Mouse (Mus musculus) heart, embryonic 13.5 days (tissue): Measurements from ENCODE around the gene Cep170. TPM values are rescaled to one million over a fixed set of nuclear protein-coding genes. Genes with fewer than 3 reads are reported as not detected.
A peak's percentile ranks its signal among the peaks of the same experiment; 100 is the strongest.

Experiments
- ATAC-seq: fragments of 200-750 bp; cut with Nextera tagmentation; 2 replicates; pipeline ENCODE4 v1.8.0; 2017; ENCODE audit warnings: moderate TSS enrichment; ENCODE audit not compliant: insufficient number of reproducible peaks, low FRiP score, low TSS enrichment; ENCODE audit errors: extremely low read depth
- H3K27ac ChIP-seq: fragments of 300-500 bp; sonication (generic); replicated peaks from 2 replicates; pipeline ENCODE4 v1.5.1; 2015; ENCODE audit warnings: moderate library complexity, mild to moderate bottlenecking, inconsistent platforms
- H3K27me3 ChIP-seq: fragments of 300-500 bp; sonication (generic); replicated peaks from 2 replicates; pipeline ENCODE4 v1.6.1; 2015; ENCODE audit warnings: mild to moderate bottlenecking, inconsistent platforms
- H3K36me3 ChIP-seq: fragments of 300-500 bp; sonication (generic); 2 replicates; pipeline ENCODE4 v1.6.1; 2015; ENCODE audit warnings: mild to moderate bottlenecking, inconsistent platforms
- H3K4me1 ChIP-seq: fragments of 300-500 bp; sonication (generic); 2 replicates; pipeline ENCODE4 v1.6.1; 2015; ENCODE audit warnings: inconsistent platforms
- H3K4me2 ChIP-seq: fragments of 300-500 bp; sonication (generic); 2 replicates; pipeline ENCODE4 v1.6.1; 2015; ENCODE audit warnings: inconsistent platforms, mild to moderate bottlenecking, moderate library complexity
- H3K4me3 ChIP-seq: fragments of 300-500 bp; sonication (generic); 2 replicates; pipeline ENCODE4 v1.5.1; 2015; ENCODE audit warnings: moderate library complexity, mild to moderate bottlenecking, inconsistent platforms
- H3K9ac ChIP-seq: fragments of 300-500 bp; sonication (generic); 2 replicates; pipeline ENCODE4 v1.6.1; 2015; ENCODE audit warnings: inconsistent platforms, mild to moderate bottlenecking, moderate library complexity
- H3K9me3 ChIP-seq: fragments of 300-500 bp; sonication (generic); 2 replicates; pipeline ENCODE4 v1.6.1; 2016; ENCODE audit warnings: inconsistent platforms
- WGBS: fragments of 180-500 bp; shearing (Covaris S2); methylation state at CpG from one replicate; pipeline ENCODE4 v1.1.7; 2015; ENCODE audit warnings: mixed read lengths; 5-methylcytosine and 5-hydroxymethylcytosine counted together
- polyA plus RNA-seq: library from polyadenylated mRNA; unstranded; fragments of >200 nt; fragmentation: Nextera tagmentation; extraction: Ambion mirVana; gene quantifications from 2 replicates; pipeline ENCODE4 v1.2.1, GENCODE M21; 2015

The Cep170 gene
- polyA plus RNA-seq, 1 experiment from 2014 or later = 19.8 TPM

GRCm38 (mm10) chr1:176810161-176810560 is 3.7 kb downstream of the Cep170 start:
- no peak overlapping the region for H3K9ac ChIP-seq
- H3K36me3 ChIP-seq = no peaks in the 10 kb centered on the region
- H3K9me3 ChIP-seq = no peaks in the 10 kb centered on the region
- no peak for ATAC-seq
- peaks cover 42% of the 10 kb centered on the region for H3K4me1 ChIP-seq
- no peak overlapping the region for H3K4me3 ChIP-seq
- H3K27ac ChIP-seq = no peak overlapping the region
- H3K4me2 ChIP-seq = no peak overlapping the region
- no peaks in the 10 kb centered on the region for H3K27me3 ChIP-seq

GRCm38 (mm10) chr1:176800728-176801365 is 13.0 kb downstream of the Cep170 start:
- 3% methylated on average over 2 of the region's 2 CpGs for WGBS
- ATAC-seq = no peak
- Histone ChIP-seq H3K4me1 (peaks cover 27% of the 10 kb centered on the region), H3K9ac (no peak overlapping the region), H3K4me2 (no peak overlapping the region), H3K4me3 (no peak overlapping the region), H3K9me3 (no peaks in the 10 kb centered on the region), H3K27me3 (no peaks in the 10 kb centered on the region), H3K36me3 (peaks cover 6% of the 10 kb centered on the region; the same call in 1 of the 2 replicates), H3K27ac (no peak overlapping the region)

- no peaks in the 10 kb centered on the region for H3K9me3 ChIP-seq
- no peak for ATAC-seq
- no peak overlapping the region for H3K4me3 ChIP-seq
- H3K27ac ChIP-seq = no peak overlapping the region
- H3K4me1 ChIP-seq = peaks cover 34% of the 10 kb centered on the region
- H3K9ac ChIP-seq = no peak overlapping the region
- H3K27me3 ChIP-seq = no peaks in the 10 kb centered on the region
- H3K36me3 ChIP-seq = peaks cover 6% of the 10 kb centered on the region; the same call in 1 of the 2 replicates
- no peak overlapping the region for H3K4me2 ChIP-seq
These were observed 15.2 kb downstream of the Cep170 start for GRCm38 (mm10) chr1:176798673-176799072.

GRCm38 (mm10) chr1:176792175-176792574 is 21.7 kb downstream of the Cep170 start:
- Histone ChIP-seq H3K27ac (no peak overlapping the region), H3K36me3 (peaks cover 43% of the 10 kb centered on the region), H3K9ac (no peak overlapping the region), H3K4me3 (no peak overlapping the region), H3K9me3 (no peaks in the 10 kb centered on the region), H3K4me1 (peaks cover 9% of the 10 kb centered on the region), H3K27me3 (no peaks in the 10 kb centered on the region), H3K4me2 (no peak overlapping the region)
- 88% methylated on average over 1 of the region's 1 CpGs for WGBS
- no peak for ATAC-seq

- no peak for ATAC-seq
- no peak overlapping the region for H3K27ac ChIP-seq
- peaks cover under 1% of the 10 kb centered on the region; the same call in 1 of the 2 replicates for H3K4me1 ChIP-seq
- H3K4me3 ChIP-seq = no peak overlapping the region
- no peaks in the 10 kb centered on the region for H3K9me3 ChIP-seq
- no peak overlapping the region for H3K9ac ChIP-seq
- no peak overlapping the region for H3K4me2 ChIP-seq
- H3K27me3 ChIP-seq = no peaks in the 10 kb centered on the region
- H3K36me3 ChIP-seq = peaks cover 58% of the 10 kb centered on the region
- WGBS = 88% methylated on average over 7 of the region's 7 CpGs
These were observed 24.5 kb downstream of the Cep170 start for GRCm38 (mm10) chr1:176789326-176789725.

- Histone ChIP-seq H3K4me3 (no peak overlapping the region), H3K27ac (no peak overlapping the region), H3K4me2 (no peak overlapping the region), H3K9me3 (no peaks in the 10 kb centered on the region), H3K4me1 (peaks cover 5% of the 10 kb centered on the region; the same call in 1 of the 2 replicates), H3K36me3 (peaks cover 60% of the 10 kb centered on the region), H3K27me3 (no peaks in the 10 kb centered on the region), H3K9ac (no peak overlapping the region)
- no peak for ATAC-seq
- WGBS = 62% methylated on average over 4 of the region's 4 CpGs
These were observed 39.3 kb downstream of the Cep170 start for GRCm38 (mm10) chr1:176774533-176774932.

- Histone ChIP-seq H3K36me3 (peaks cover 28% of the 10 kb centered on the region), H3K4me3 (no peak overlapping the region), H3K9me3 (no peaks in the 10 kb centered on the region), H3K27ac (no peak overlapping the region), H3K4me1 (no peaks in the 10 kb centered on the region), H3K9ac (no peak overlapping the region), H3K4me2 (no peak overlapping the region), H3K27me3 (no peaks in the 10 kb centered on the region)
- WGBS = 74% methylated on average over 2 of the region's 2 CpGs
- ATAC-seq = no peak
These were observed 51.6 kb downstream of the Cep170 start for GRCm38 (mm10) chr1:176762295-176762694.

GRCm38 (mm10) chr1:176760673-176761072 is 53.2 kb downstream of the Cep170 start:
- 90% methylated on average over 1 of the region's 1 CpGs for WGBS
- no peak for ATAC-seq
- Histone ChIP-seq H3K9me3 (no peaks in the 10 kb centered on the region), H3K4me3 (no peak overlapping the region), H3K9ac (no peak overlapping the region), H3K27ac (no peak overlapping the region), H3K36me3 (peaks cover 39% of the 10 kb centered on the region), H3K4me1 (peaks cover 5% of the 10 kb centered on the region), H3K27me3 (no peaks in the 10 kb centered on the region), H3K4me2 (no peak overlapping the region)

GRCm38 (mm10) chr1:176755586-176755985 is 58.3 kb downstream of the Cep170 start:
- no peaks in the 10 kb centered on the region for H3K9me3 ChIP-seq
- peaks cover 20% of the 10 kb centered on the region for H3K4me1 ChIP-seq
- no peaks in the 10 kb centered on the region for H3K27me3 ChIP-seq
- no peak overlapping the region for H3K9ac ChIP-seq
- H3K4me3 ChIP-seq = no peak overlapping the region
- H3K27ac ChIP-seq = peak overlapping the region; percentile 42; the same call in 1 of the 2 replicates
- peak overlapping the region; percentile 4 for H3K4me2 ChIP-seq
- peaks cover 58% of the 10 kb centered on the region for H3K36me3 ChIP-seq
- no peak; the same call in 1 of the 2 replicates for ATAC-seq
- 68% methylated on average over 9 of the region's 9 CpGs for WGBS

- H3K9ac ChIP-seq = no peak overlapping the region
- no peaks in the 10 kb centered on the region for H3K27me3 ChIP-seq
- H3K36me3 ChIP-seq = peaks cover 57% of the 10 kb centered on the region
- H3K4me3 ChIP-seq = no peak overlapping the region
- H3K4me2 ChIP-seq = no peak overlapping the region
- H3K27ac ChIP-seq = peak overlapping the region; percentile 15; the same call in 1 of the 2 replicates
- no peak for ATAC-seq
- H3K4me1 ChIP-seq = peaks cover 20% of the 10 kb centered on the region
- no peaks in the 10 kb centered on the region for H3K9me3 ChIP-seq
- 60% methylated on average over 14 of the region's 14 CpGs for WGBS
These were observed 59.8 kb downstream of the Cep170 start for GRCm38 (mm10) chr1:176753861-176754718.

GRCm38 (mm10) chr1:176749708-176750107 is 64.2 kb downstream of the Cep170 start:
- WGBS = 88% methylated on average over 7 of the region's 7 CpGs
- no peaks in the 10 kb centered on the region for H3K27me3 ChIP-seq
- no peak overlapping the region for H3K27ac ChIP-seq
- peaks cover 34% of the 10 kb centered on the region for H3K36me3 ChIP-seq
- ATAC-seq = no peak
- H3K4me2 ChIP-seq = no peak overlapping the region
- no peak overlapping the region for H3K9ac ChIP-seq
- H3K9me3 ChIP-seq = no peaks in the 10 kb centered on the region
- no peak overlapping the region for H3K4me3 ChIP-seq
- H3K4me1 ChIP-seq = peaks cover 8% of the 10 kb centered on the region
